Mouse (Mus musculus): Measurements from ENCODE around the gene March2.

- TF ChIP-seq CTCF (IDR thresholded peaks at IDR 0.05; ENCODE audit: extremely low read depth, insufficient read length, insufficient replicate concordance, low read depth, low read length) (peak; percentile 73; the same call in 1 of the 2 replicates), POLR2A (IDR thresholded peaks at IDR 0.05; ENCODE audit: low read depth, low read length) (no peak)
Measured at GRCm38 (mm10) chr17:33746011-33746410, 27.5 kb upstream of the March2 start.

Data from small intestine, adult 2 months (tissue).